Mouse (Mus musculus): Measurements from ENCODE around the gene Olfr851. TPM values are rescaled to one million over a fixed set of nuclear protein-coding genes. Genes with fewer than 3 reads are reported as not detected.

Olfr851 gene
- total RNA-seq (2014; rRNA removed; ENCODE audit: low replicate concordance), result not detected in 2 replicates
- not detected in 2 replicates for polyA plus RNA-seq (2015; fragmentation: Nextera tagmentation; extraction: Ambion mirVana)

- no peak for TF ChIP-seq CTCF (IDR thresholded peaks at IDR 0.05; ENCODE audit: low read depth)
- no peak for TF ChIP-seq EP300 (IDR thresholded peaks at IDR 0.05; ENCODE audit: low read depth)
- Histone ChIP-seq H3K4me1 (ENCODE audit: control insufficient read depth, insufficient read depth) (no peaks in the 10 kb centered on the region), H3K27ac (ENCODE audit: low read depth) (no peak within 1 kb of the TSS), H3K27me3 (ENCODE audit: control insufficient read depth, insufficient read depth, low read length) (no peaks in the 10 kb centered on the region), H3K4me3 (ENCODE audit: low read depth, low read length) (no peak within 1 kb of the TSS), H3K4me2 (ENCODE audit: low read depth, low read length) (no peak within 1 kb of the TSS), H3K9me3 (replicated peaks; ENCODE audit: control insufficient read depth, low read length) (peaks cover 3% of the 10 kb centered on the region; the same call in 1 of the 2 replicates), H3K36me3 (replicated peaks; ENCODE audit: control insufficient read depth, insufficient read depth, low read length) (no peaks in the 10 kb centered on the region), H3K9ac (replicated peaks; ENCODE audit: low read depth, low read length) (no peak within 1 kb of the TSS)
- ATAC-seq (ENCODE audit: insufficient read depth, low read depth) (no peak), DNase-seq (ENCODE audit: low spot score) (no peak)
Observed at GRCm38 (mm10) chr9:19492995-19493394, at the start of gene Olfr851. TSS of gene Olfr851 (plus strand) at chr9:19493295.

DNA sequence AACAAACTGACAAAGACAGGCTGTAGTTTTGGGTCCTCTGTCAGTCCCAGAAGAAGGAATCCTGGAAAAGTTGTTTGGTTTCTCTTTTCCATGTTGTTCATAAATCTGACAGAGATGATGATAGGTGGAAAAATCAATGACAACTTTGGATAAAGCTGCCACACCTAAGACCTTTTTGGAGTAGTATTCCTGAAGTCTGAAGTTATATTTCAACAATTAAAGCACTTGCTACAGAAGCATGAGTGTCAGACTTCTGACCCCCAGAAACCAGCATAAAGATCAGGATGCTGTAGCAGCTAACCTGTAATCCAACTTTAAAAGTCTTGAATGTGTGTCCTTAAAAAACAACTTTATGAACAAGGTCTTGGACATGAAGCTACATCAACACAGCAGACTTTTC lies 14.9 kb upstream of the Olfr851 start, which contains the start of gene Olfr850:
TSS of gene Olfr850 (minus strand) at position 101 of the 400 bp plus-strand sequence.
- Histone ChIP-seq H3K36me3 (replicated peaks; ENCODE audit: control insufficient read depth, insufficient read depth, low read length) (no peaks in the 10 kb centered on the region), H3K9ac (replicated peaks; ENCODE audit: low read depth, low read length) (no peak within 1 kb of the TSS), H3K27me3 (ENCODE audit: control insufficient read depth, insufficient read depth, low read length) (no peaks in the 10 kb centered on the region), H3K4me1 (ENCODE audit: control insufficient read depth, insufficient read depth) (no peaks in the 10 kb centered on the region), H3K4me2 (ENCODE audit: low read depth, low read length) (no peak within 1 kb of the TSS), H3K9me3 (replicated peaks; ENCODE audit: control insufficient read depth, low read length) (0 out of 2 replicates have a peak, but pooled peaks cover 3% of the 10 kb centered on the region), H3K4me3 (ENCODE audit: low read depth, low read length) (no peak within 1 kb of the TSS), H3K27ac (ENCODE audit: low read depth) (no peak within 1 kb of the TSS)
- DNase-seq (ENCODE audit: low spot score) (no peak), ATAC-seq (ENCODE audit: insufficient read depth, low read depth) (no peak)
- TF ChIP-seq EP300 (IDR thresholded peaks at IDR 0.05; ENCODE audit: low read depth), result no peak
- TF ChIP-seq CTCF (IDR thresholded peaks at IDR 0.05; ENCODE audit: low read depth), result no peak

DNA sequence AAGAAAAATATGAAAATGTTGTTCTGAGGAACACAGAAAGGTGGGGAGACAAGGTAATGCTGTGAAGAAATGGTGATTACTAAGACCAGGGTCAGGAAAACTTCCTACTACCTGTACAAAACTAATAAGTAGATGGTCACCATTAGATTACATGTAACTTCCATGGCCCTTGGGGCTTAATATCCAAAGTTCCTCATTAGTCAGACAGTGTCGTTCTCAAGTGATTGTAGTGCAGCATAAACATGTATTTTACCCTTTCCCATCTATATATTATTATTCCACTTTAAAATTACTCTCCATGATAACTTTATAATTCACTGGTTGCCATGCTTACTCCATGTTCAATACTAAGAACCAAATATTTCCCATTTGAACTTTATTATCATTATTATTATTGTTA lies 47.9 kb downstream of the Olfr851 start, which contains the start of gene Olfr853:
TSS of gene Olfr853 (minus strand) at position 101 of the 400 bp plus-strand sequence.
- Histone ChIP-seq H3K27me3 (ENCODE audit: control insufficient read depth, insufficient read depth, low read length) (no peaks in the 10 kb centered on the region), H3K36me3 (replicated peaks; ENCODE audit: control insufficient read depth, insufficient read depth, low read length) (no peaks in the 10 kb centered on the region), H3K4me1 (ENCODE audit: control insufficient read depth, insufficient read depth) (no peaks in the 10 kb centered on the region), H3K4me3 (ENCODE audit: low read depth, low read length) (no peak within 1 kb of the TSS), H3K9me3 (replicated peaks; ENCODE audit: control insufficient read depth, low read length) (peaks cover 4% of the 10 kb centered on the region; the same call in 1 of the 2 replicates), H3K4me2 (ENCODE audit: low read depth, low read length) (no peak within 1 kb of the TSS), H3K27ac (ENCODE audit: low read depth) (no peak within 1 kb of the TSS), H3K9ac (replicated peaks; ENCODE audit: low read depth, low read length) (no peak within 1 kb of the TSS)
- DNase-seq (ENCODE audit: low spot score) (no peak), ATAC-seq (ENCODE audit: insufficient read depth, low read depth) (no peak)
- no peak for TF ChIP-seq CTCF (IDR thresholded peaks at IDR 0.05; ENCODE audit: low read depth)
- TF ChIP-seq EP300 (IDR thresholded peaks at IDR 0.05; ENCODE audit: low read depth), result no peak
- WGBS, result 81% methylated on average over 1 of the region's 1 CpGs

Other genes with a start within 250 kb of the Olfr851 start
- gene Olfr843, start 241.3 kb upstream of the Olfr851 start, total RNA-seq (2014; rRNA removed; ENCODE audit: low replicate concordance), result not detected in 2 replicates
- not detected in 2 replicates for gene Olfr843, start 241.3 kb upstream of the Olfr851 start, polyA plus RNA-seq (2015; fragmentation: Nextera tagmentation; extraction: Ambion mirVana)
- not detected in 2 replicates for gene Olfr844, start 176.9 kb upstream of the Olfr851 start, total RNA-seq (2014; rRNA removed; ENCODE audit: low replicate concordance)
- gene Olfr844, start 176.9 kb upstream of the Olfr851 start, polyA plus RNA-seq (2015; fragmentation: Nextera tagmentation; extraction: Ambion mirVana), result not detected in 2 replicates
- gene Olfr845, start 156.8 kb upstream of the Olfr851 start, total RNA-seq (2014; rRNA removed; ENCODE audit: low replicate concordance), result not detected in 2 replicates
- gene Olfr845, start 156.8 kb upstream of the Olfr851 start, polyA plus RNA-seq (2015; fragmentation: Nextera tagmentation; extraction: Ambion mirVana), result not detected in 2 replicates
- not detected in 2 replicates for gene Olfr846, start 129.3 kb upstream of the Olfr851 start, total RNA-seq (2014; rRNA removed; ENCODE audit: low replicate concordance)
- not detected in 2 replicates for gene Olfr846, start 129.3 kb upstream of the Olfr851 start, polyA plus RNA-seq (2015; fragmentation: Nextera tagmentation; extraction: Ambion mirVana)
- gene Olfr847, start 114.6 kb upstream of the Olfr851 start, total RNA-seq (2014; rRNA removed; ENCODE audit: low replicate concordance), result not detected in 2 replicates
- not detected in 2 replicates for gene Olfr847, start 114.6 kb upstream of the Olfr851 start, polyA plus RNA-seq (2015; fragmentation: Nextera tagmentation; extraction: Ambion mirVana)
- gene Olfr849, start 53.0 kb upstream of the Olfr851 start, total RNA-seq (2014; rRNA removed; ENCODE audit: low replicate concordance), result not detected in 2 replicates
- gene Olfr849, start 53.0 kb upstream of the Olfr851 start, polyA plus RNA-seq (2015; fragmentation: Nextera tagmentation; extraction: Ambion mirVana), result not detected in 2 replicates
- gene Olfr850, start 15.0 kb upstream of the Olfr851 start, total RNA-seq (2014; rRNA removed; ENCODE audit: low replicate concordance), result not detected in 2 replicates
- not detected in 2 replicates for gene Olfr850, start 15.0 kb upstream of the Olfr851 start, polyA plus RNA-seq (2015; fragmentation: Nextera tagmentation; extraction: Ambion mirVana)
- gene Olfr853, start 47.8 kb downstream of the Olfr851 start, total RNA-seq (2014; rRNA removed; ENCODE audit: low replicate concordance), result not detected in 2 replicates
- gene Olfr853, start 47.8 kb downstream of the Olfr851 start, polyA plus RNA-seq (2015; fragmentation: Nextera tagmentation; extraction: Ambion mirVana), result not detected in 2 replicates
- not detected in 2 replicates for gene Olfr854, start 74.1 kb downstream of the Olfr851 start, total RNA-seq (2014; rRNA removed; ENCODE audit: low replicate concordance)
- not detected in 2 replicates for gene Olfr854, start 74.1 kb downstream of the Olfr851 start, polyA plus RNA-seq (2015; fragmentation: Nextera tagmentation; extraction: Ambion mirVana)
- gene Olfr855, start 89.3 kb downstream of the Olfr851 start, total RNA-seq (2014; rRNA removed; ENCODE audit: low replicate concordance), result not detected in 2 replicates
- not detected in 2 replicates for gene Olfr855, start 89.3 kb downstream of the Olfr851 start, polyA plus RNA-seq (2015; fragmentation: Nextera tagmentation; extraction: Ambion mirVana)
- gene Zfp317, start 128.8 kb downstream of the Olfr851 start, total RNA-seq (2014; rRNA removed; ENCODE audit: low replicate concordance), result 10.6 and 22.8 TPM in 2 replicates
- 11.5 and 12.0 TPM in 2 replicates for gene Zfp317, start 128.8 kb downstream of the Olfr851 start, polyA plus RNA-seq (2015; fragmentation: Nextera tagmentation; extraction: Ambion mirVana)
- not detected in 2 replicates for gene Olfr857, start 216.1 kb downstream of the Olfr851 start, total RNA-seq (2014; rRNA removed; ENCODE audit: low replicate concordance)
- not detected in 2 replicates for gene Olfr857, start 216.1 kb downstream of the Olfr851 start, polyA plus RNA-seq (2015; fragmentation: Nextera tagmentation; extraction: Ambion mirVana)